Mouse (Mus musculus) olfactory bulb, adult 2 months (tissue): ENCODE results near the gene Tmem184b.

Experiments
- CTCF ChIP-seq: fragments of 200-500 bp; IDR thresholded peaks from 2 replicates; pipeline ENCODE4 v1.5.1; 2012; ENCODE audit warnings: low read depth, mild to moderate bottlenecking, low read length, moderate library complexity; ENCODE audit not compliant: insufficient read depth
- POLR2A ChIP-seq: fragments of 200-500 bp; IDR thresholded peaks from 2 replicates; pipeline ENCODE4 v1.6.1; 2012; ENCODE audit warnings: mild to moderate bottlenecking, low read depth, low read length, moderate library complexity; ENCODE audit not compliant: insufficient read depth

DNA sequence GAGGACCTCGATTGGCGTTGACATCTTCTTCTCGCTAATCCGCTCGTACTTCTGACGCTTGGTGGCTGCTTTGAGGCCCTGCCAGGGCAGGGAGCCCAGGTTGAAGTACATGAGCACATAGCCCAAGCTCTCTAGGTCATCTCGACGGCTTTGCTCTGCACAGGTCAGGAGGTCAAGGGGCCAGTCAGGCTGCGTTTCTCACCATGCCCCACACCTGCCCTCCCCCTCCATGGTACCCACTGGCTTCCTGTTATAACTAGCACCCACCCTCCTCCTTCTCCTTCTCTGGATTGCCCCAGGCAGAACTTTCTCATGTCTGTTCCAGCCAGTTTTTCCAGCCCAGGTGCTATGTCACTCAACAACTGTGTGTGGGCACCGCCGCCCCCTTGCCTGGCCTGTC is 22.1 kb upstream of the Tmem184b start:
- TF ChIP-seq POLR2A = no peak
- TF ChIP-seq CTCF = no peak
